Mouse (Mus musculus) gastrocnemius, adult 2 months (tissue): ENCODE measurements at regions not wholly inside any gene's neighbourhood (a gene's known extent, or its start where the extent isn't known, plus 50 kb on each side); places are given as distances from the start of the nearest gene placed in this dataset.
A peak's percentile ranks its signal among the peaks of the same experiment; 100 is the strongest.
"Not testable (repeated sequence)": the region's sequence is repeated elsewhere in the genome, so short reads cannot be mapped to it uniquely, and the experiment has no call there.

Experiments
- DNase-seq: peaks from one replicate; pipeline ENCODE4 v3.0.0; 2022
- H3K27ac ChIP-seq: fragments of 200-600 bp; 2 replicates; pipeline ENCODE4 v1.8.1; 2022; ENCODE audit warnings: mild to moderate bottlenecking
- H3K4me3 ChIP-seq: fragments of 200-600 bp; 2 replicates; pipeline ENCODE4 v1.8.1; 2022; ENCODE audit warnings: mild to moderate bottlenecking, moderate library complexity
- CTCF ChIP-seq: fragments of 200-600 bp; IDR thresholded peaks from 2 replicates; pipeline ENCODE4 v1.8.1; 2022; ENCODE audit warnings: antibody characterized with exemption, mild to moderate bottlenecking, moderate library complexity
- intact Hi-C: fragments of 180-260 bp; cut with DNase I; formaldehyde crosslinking; loops from one replicate; pipeline ENCODE4 v1.15.1; 2025

DNA sequence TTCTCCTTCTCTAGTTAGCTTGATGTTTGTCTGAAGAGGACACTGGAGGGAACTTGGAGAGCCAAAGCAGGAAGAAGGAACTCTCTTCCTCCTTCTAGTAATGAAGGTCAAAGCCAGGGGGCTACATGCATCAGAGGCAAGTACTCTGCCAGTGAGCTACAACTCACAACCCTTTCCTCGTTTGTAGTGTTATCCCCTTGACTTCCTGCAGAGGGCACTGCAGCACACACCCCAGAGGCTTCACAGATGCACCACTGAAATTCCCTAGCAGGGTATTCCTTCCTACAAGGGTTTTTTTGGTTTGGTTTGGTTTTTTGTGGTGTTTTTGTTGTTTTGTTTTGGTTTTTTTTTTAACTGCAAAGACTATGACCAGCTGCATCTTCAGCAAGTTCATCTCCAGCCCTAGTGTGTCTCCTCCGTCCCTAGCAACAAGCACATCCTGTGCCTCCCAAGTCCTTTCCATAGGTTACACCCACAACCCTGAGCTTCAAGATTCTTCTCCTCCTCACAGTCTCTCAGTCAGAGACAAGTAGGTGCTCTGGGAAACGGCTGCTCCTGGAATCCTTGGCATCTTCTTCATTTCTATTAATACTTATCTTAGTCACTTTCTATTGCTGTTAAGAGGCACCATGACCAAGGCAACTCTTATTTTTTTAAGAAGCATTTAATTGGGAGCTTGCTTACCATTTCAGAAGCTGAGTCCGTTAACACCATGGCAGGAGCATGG, 119.0 kb upstream of the Ipo5 start:
- DNase-seq, result no peak
- Histone ChIP-seq H3K4me3 (no peak overlapping the region), H3K27ac (no peak overlapping the region)
- intact Hi-C loops, result no loop called here
- peak; percentile 46 for TF ChIP-seq CTCF

GRCm38 (mm10) chr14:120797916-120798490, 113.0 kb upstream of the Ipo5 start:
- no peak for TF ChIP-seq CTCF
- no peak for DNase-seq
- Histone ChIP-seq H3K27ac (no peak overlapping the region), H3K4me3 (no peak overlapping the region)
- intact Hi-C loops, result no loop called here

- intact Hi-C loops, result no loop called here
- H3K4me3 ChIP-seq, result no peak overlapping the region
- DNase-seq, result no peak
- TF ChIP-seq CTCF, result no peak
- H3K27ac ChIP-seq, result no peak overlapping the region
These were observed 107.8 kb upstream of the Ipo5 start for GRCm38 (mm10) chr14:120803191-120803590.

DNA sequence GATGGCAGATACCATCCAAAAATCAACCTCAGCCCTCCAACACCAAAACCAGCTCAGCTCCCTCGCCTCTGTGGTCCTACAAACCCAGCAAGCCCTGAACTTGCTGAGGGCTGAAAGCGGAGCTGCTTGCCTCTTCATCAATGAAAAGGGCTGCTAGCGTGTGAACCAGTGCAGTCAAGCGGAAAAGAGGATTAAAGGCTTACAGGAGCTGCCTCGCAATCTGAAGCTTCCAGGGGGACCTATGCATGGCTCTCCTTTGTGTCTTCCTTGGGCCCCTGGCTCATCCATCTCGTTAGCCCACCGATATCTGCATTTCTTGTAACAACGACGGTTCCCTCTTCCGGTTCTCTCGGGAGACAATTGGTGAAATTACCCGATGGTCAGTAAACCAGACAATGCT, 107.3 kb upstream of the Ipo5 start:
- no peak for DNase-seq
- intact Hi-C loops, result no loop called here
- no peak for TF ChIP-seq CTCF
- Histone ChIP-seq H3K4me3 (no peak overlapping the region), H3K27ac (no peak overlapping the region)

DNA sequence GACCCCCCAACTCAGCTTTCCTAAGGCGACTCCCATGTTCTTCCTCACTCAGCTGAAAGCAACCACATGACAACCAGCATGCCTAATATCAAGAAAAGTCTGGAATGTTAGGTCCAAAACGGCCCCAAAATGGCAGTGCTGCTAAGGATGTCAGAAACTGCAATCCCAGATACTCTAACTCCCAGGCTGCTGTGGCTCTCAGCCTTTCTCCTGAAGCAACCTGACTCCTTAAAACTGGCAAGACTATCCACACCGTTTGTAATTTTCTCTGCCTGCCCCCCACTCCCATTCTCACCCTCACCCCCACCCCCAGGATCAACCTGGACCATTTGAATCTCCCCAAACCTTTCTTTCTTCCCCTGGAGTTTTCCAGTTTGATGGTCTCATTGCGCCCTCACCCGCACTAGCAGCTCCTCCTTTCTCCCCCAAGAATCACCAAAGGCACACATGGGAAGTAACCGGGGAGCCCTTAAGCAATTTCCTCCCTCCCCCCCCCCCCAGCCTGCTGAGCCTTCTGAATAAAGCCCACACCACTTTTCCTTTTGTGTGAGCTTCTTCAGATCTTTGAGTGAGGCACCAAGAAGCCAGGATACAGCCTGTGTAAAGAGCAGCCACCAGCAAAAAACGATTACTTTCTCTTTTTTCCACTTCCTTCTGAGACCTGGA, 106.7 kb upstream of the Ipo5 start:
- no peak for DNase-seq
- TF ChIP-seq CTCF, result no peak
- intact Hi-C loops, result no loop called here
- Histone ChIP-seq H3K4me3 (no peak overlapping the region), H3K27ac (no peak overlapping the region)

GRCm38 (mm10) chr14:120805137-120805536, 105.9 kb upstream of the Ipo5 start:
- Histone ChIP-seq H3K4me3 (no peak overlapping the region), H3K27ac (no peak overlapping the region; the same call in 1 of the 2 replicates)
- no peak for TF ChIP-seq CTCF
- intact Hi-C loops, result loop anchor here (5.0 kb wide), 1 partner anchor 128 kb away; no protein-coding TSS in a partner anchor
- DNase-seq, result no peak

GRCm38 (mm10) chr14:120805816-120806552, 105.0 kb upstream of the Ipo5 start:
- DNase-seq, H3K4me3 ChIP-seq, H3K27ac ChIP-seq: not testable (repeated sequence)
- intact Hi-C loops, result loop anchor here (5.0 kb wide), 1 partner anchor 129 kb away; no protein-coding TSS in a partner anchor

GRCm38 (mm10) chr14:120806553-120806893, 104.5 kb upstream of the Ipo5 start:
- no peak overlapping the region for H3K27ac ChIP-seq
- H3K4me3 ChIP-seq, result no peak overlapping the region
- no peak for TF ChIP-seq CTCF
- no peak for DNase-seq
- intact Hi-C loops, result loop anchor here (5.0 kb wide), 1 partner anchor 129 kb away; no protein-coding TSS in a partner anchor

DNA sequence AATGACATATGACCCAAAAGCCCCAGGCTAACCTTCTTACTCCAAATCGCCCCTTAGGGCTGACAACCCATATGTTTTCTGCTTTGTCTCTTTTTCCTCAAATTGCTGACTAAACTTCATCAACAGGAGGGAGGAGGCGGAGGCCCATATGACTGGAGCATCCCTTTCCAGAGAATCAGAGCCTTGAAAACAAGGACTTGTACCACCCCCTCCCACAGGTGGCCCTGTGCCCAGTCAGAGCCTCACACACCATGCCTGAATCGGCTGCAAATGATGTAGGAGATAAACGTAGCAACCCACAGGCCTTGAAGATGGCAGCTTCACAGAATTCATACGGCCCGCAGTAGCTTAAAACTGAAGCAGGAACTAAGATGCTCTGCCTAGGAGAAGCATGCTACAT, 101.7 kb upstream of the Ipo5 start:
- no peak for DNase-seq
- no peak overlapping the region for H3K27ac ChIP-seq
- intact Hi-C loops, result loop anchor here (5.0 kb wide), 1 partner anchor 132 kb away; no protein-coding TSS in a partner anchor
- no peak for TF ChIP-seq CTCF
- H3K4me3 ChIP-seq, result no peak overlapping the region

DNA sequence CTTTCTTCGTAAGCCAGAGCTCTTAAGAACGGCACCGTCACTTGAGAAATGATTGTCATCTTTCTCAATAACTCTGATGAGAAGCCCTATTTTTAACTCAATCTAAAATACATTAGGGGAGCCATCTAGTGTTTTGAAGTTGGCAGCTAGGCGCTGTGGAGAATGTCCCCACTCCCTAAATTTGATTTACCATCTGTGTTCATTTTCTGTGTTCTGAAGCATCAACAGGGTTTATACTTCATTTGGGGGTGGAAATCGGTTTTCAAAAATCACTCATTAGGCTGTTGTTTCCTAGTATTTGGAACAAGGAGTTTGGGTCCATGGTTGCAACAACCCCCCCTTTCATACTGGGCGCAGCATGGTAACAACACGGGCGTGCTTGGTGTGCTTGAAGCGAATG, 97.1 kb upstream of the Ipo5 start:
- no peak for DNase-seq
- intact Hi-C loops, result no loop called here
- Histone ChIP-seq H3K27ac (no peak overlapping the region), H3K4me3 (no peak overlapping the region)
- TF ChIP-seq CTCF, result no peak

DNA sequence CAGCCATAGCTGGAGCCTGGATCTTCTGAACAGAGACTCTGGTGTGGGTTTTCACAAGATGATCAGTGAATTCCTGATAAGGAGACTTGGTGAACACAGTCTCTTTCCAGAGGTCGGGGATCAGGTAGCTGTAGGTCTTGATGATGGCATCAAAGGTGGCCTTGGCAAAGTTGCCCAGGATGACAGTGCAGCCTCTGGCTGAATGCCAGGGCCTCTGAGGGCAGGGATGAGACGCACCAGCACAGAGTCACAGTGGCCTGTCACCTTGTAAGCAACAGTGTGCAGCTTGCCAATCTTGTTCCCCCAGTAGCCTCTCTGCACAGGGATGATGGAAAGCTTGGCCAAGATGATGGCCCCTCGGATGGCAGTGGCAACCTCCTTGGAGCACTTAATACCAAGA, 95.9 kb upstream of the Ipo5 start:
- DNase-seq, H3K4me3 ChIP-seq, intact Hi-C loops, H3K27ac ChIP-seq: not testable (repeated sequence)

GRCm38 (mm10) chr14:120816529-120816928, 94.5 kb upstream of the Ipo5 start:
- no peak for DNase-seq
- H3K27ac ChIP-seq, result no peak overlapping the region
- no peak overlapping the region for H3K4me3 ChIP-seq
- intact Hi-C loops, result no loop called here
- no peak for TF ChIP-seq CTCF

DNA sequence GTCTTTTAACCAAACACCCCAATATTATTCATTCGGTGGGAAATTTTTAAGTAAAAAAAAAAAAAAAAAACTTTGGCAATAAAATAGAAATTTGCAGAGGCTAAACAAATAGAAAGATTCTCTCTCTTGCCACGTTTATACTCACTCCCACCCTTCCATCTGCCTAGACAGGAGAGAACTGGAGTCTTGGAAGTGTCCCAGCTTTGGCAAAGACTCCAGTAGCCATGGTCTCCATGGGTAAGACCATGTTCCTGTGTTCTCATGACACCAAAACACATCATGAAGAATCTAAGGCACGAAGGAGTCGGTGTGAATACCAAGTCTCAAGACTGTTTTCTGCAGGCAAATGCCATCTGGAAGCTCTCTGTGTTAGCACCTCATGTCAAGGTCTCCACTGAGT, 84.8 kb upstream of the Ipo5 start:
- TF ChIP-seq CTCF, result no peak
- H3K4me3 ChIP-seq, result no peak overlapping the region
- intact Hi-C loops, result no loop called here

GRCm38 (mm10) chr14:120830389-120830835, 80.6 kb upstream of the Ipo5 start:
- DNase-seq, result peak; percentile 33
- H3K4me3 ChIP-seq, H3K27ac ChIP-seq: not testable (repeated sequence)
- intact Hi-C loops, result loop anchor here (2.0 to 5.0 kb wide), 4 partner anchors 142 to 622 kb away; partner anchors contain the start of gene Farp1

More for the DNA sequence above, 84.8 kb upstream of the Ipo5 start:
- DNase-seq, result no peak
- no peak overlapping the region for H3K27ac ChIP-seq
